Comparison of ENCODE assay signal across 27 mouse cellular contexts in the genomic region with DNA sequence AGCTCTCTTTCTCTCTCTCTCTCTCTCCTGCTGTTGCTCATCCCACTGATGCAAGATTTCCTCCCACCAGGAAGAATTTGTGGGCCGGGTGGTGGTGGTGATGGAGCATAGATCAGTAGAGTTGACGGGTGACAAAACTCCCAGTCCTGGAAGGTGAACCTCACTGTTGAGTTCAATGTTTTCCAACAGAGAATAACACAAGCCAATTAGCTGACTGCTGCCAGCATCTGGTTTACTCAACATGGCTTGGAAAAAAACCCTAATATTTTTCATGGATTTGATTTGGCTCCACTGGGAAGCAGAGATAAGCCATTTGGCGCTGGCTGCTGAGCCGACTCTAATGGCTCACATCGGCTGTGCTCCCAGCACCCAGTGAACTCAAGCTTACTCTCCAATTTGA.
"Had no signal": no experiment of that assay in that cellular context is flagged by ENCODE, and none has a peak within 500 bp of the region (broad histone marks: within the 10 kb centered on the region; RNA-seq: fewer than 3 reads in every experiment).

No protein-coding gene starts in this region.

- H3K9ac ChIP-seq: heart, embryonic 13.5 days; heart, embryonic 15.5 days; hindbrain, embryonic 13.5 days; hindbrain, embryonic 15.5 days; kidney, embryonic 15.5 days; limb, embryonic 13.5 days; limb, embryonic 15.5 days; liver, embryonic 12.5 days; liver, embryonic 14.5 days had no signal

- H3K36me3 ChIP-seq: heart, embryonic 13.5 days; heart, embryonic 15.5 days; hindbrain, embryonic 13.5 days; hindbrain, embryonic 15.5 days; kidney, embryonic 15.5 days; limb, embryonic 13.5 days; limb, embryonic 15.5 days; liver, embryonic 12.5 days had no signal

- H3K4me1 ChIP-seq: heart, embryonic 13.5 days; heart, embryonic 15.5 days; hindbrain, embryonic 13.5 days; hindbrain, embryonic 15.5 days; kidney, embryonic 15.5 days; limb, embryonic 13.5 days; limb, embryonic 15.5 days; liver, embryonic 12.5 days had no signal

- H3K9me3 ChIP-seq: heart, embryonic 13.5 days; heart, embryonic 15.5 days; hindbrain, embryonic 13.5 days; hindbrain, embryonic 15.5 days; kidney, embryonic 15.5 days; limb, embryonic 13.5 days; limb, embryonic 15.5 days; liver, embryonic 12.5 days had no signal

- H3K27me3 ChIP-seq: heart, embryonic 13.5 days; hindbrain, embryonic 13.5 days; hindbrain, embryonic 15.5 days; kidney, embryonic 15.5 days; limb, embryonic 15.5 days; liver, embryonic 12.5 days had no signal

- H3K27ac ChIP-seq: gastrocnemius, adult 2 months; heart, adult 2 months; heart, embryonic 13.5 days; heart, embryonic 15.5 days; hindbrain, embryonic 13.5 days; hindbrain, embryonic 15.5 days; hindbrain, postnatal 0 days; kidney, embryonic 15.5 days; kidney, postnatal 0 days; limb, embryonic 13.5 days; limb, embryonic 15.5 days; liver, embryonic 12.5 days; liver, embryonic 14.5 days had no signal

- ATAC-seq: hindbrain, postnatal 0 days; intestine, embryonic 16.5 days; liver, embryonic 12.5 days had no signal

- H3K4me3 ChIP-seq: gastrocnemius, adult 2 months; heart, adult 2 months; heart, embryonic 13.5 days; heart, embryonic 15.5 days; hindbrain, embryonic 13.5 days; hindbrain, embryonic 15.5 days; kidney, embryonic 15.5 days; limb, embryonic 13.5 days; limb, embryonic 15.5 days; liver, embryonic 12.5 days had no signal

- H3K4me2 ChIP-seq: heart, embryonic 11.5 days; heart, embryonic 13.5 days; heart, embryonic 15.5 days; hindbrain, embryonic 13.5 days; hindbrain, embryonic 15.5 days; kidney, embryonic 15.5 days; limb, embryonic 13.5 days; limb, embryonic 15.5 days; liver, embryonic 12.5 days had no signal

- DNase-seq: gastrocnemius, adult 2 months; gastrocnemius, postnatal 10 days; gastrocnemius, postnatal 25 days; heart, adult 2 months; heart, postnatal 14 days; heart, postnatal 36 days; kidney, adult 11 months; kidney, adult 2 months; kidney, adult 9 months; kidney, postnatal 14 days; kidney, postnatal 36 days; layer of hippocampus, postnatal 36 days; left cerebral cortex, postnatal 4 days; lung, adult 18-20 months had no signal
